Mouse (Mus musculus) CD4-positive, CD25-positive, alpha-beta regulatory T cell, adult 4 months (primary cell): Measurements from ENCODE around the gene Fam110a. TPM values are rescaled to one million over a fixed set of nuclear protein-coding genes. Genes with fewer than 3 reads are reported as not detected.
"Not testable (repeated sequence)": the region's sequence is repeated elsewhere in the genome, so short reads cannot be mapped to it uniquely, and the experiment has no call there.

Experiments
- ATAC-seq: one replicate; pipeline ENCODE4 v1.8.0; 2017
- polyA plus RNA-seq, 2 experiments: library from polyadenylated mRNA; unstranded; fragments of 100-300 nt; shearing (Covaris generic); gene quantifications; one replicate each; pipeline ENCODE4 v1.2.1; 2017

Fam110a gene
- polyA plus RNA-seq, 2 experiments from 2014 or later: 16.2 to 31.3 TPM

GRCm38 (mm10) chr2:151997190-151997575 lies 17.2 kb upstream of the Fam110a start:
- not testable (repeated sequence) for ATAC-seq

- peak; percentile 92 for ATAC-seq
Measured at GRCm38 (mm10) chr2:151996229-151997189, 16.5 kb upstream of the Fam110a start, which contains the start of gene Slc52a3. Slc52a3 (plus strand) TSS chr2:151996511.

- peak; percentile 73 for ATAC-seq
Measured at GRCm38 (mm10) chr2:151994350-151995122, 14.5 kb upstream of the Fam110a start.

GRCm38 (mm10) chr2:151991446-151991845 lies 11.4 kb upstream of the Fam110a start:
- ATAC-seq: no peak

GRCm38 (mm10) chr2:151990985-151991394 lies 11.0 kb upstream of the Fam110a start:
- no peak for ATAC-seq

GRCm38 (mm10) chr2:151988978-151989377 lies 9.0 kb upstream of the Fam110a start:
- no peak for ATAC-seq

- no peak for ATAC-seq
Measured at GRCm38 (mm10) chr2:151986958-151987357, 6.9 kb upstream of the Fam110a start.

GRCm38 (mm10) chr2:151985426-151986172 lies 5.6 kb upstream of the Fam110a start:
- ATAC-seq: no peak

GRCm38 (mm10) chr2:151984019-151984418 lies 4.0 kb upstream of the Fam110a start:
- no peak for ATAC-seq

- ATAC-seq: no peak
Measured at GRCm38 (mm10) chr2:151982476-151982875, 2.5 kb upstream of the Fam110a start.

GRCm38 (mm10) chr2:151981268-151981667 lies 1.2 kb upstream of the Fam110a start:
- no peak for ATAC-seq

- ATAC-seq: peak; percentile 33
Measured at GRCm38 (mm10) chr2:151980355-151980693, 305 bp upstream of the Fam110a start.

GRCm38 (mm10) chr2:151978494-151978893 lies 1.5 kb downstream of the Fam110a start:
- ATAC-seq: no peak

GRCm38 (mm10) chr2:151977689-151978440 lies 2.2 kb downstream of the Fam110a start:
- ATAC-seq: no peak

GRCm38 (mm10) chr2:151976067-151976466 lies 4.0 kb downstream of the Fam110a start:
- ATAC-seq: no peak

GRCm38 (mm10) chr2:151975295-151975694 lies 4.7 kb downstream of the Fam110a start:
- ATAC-seq: no peak

- ATAC-seq: peak; percentile 61
Measured at GRCm38 (mm10) chr2:151973595-151974562, 6.1 kb downstream of the Fam110a start.

- peak; percentile 53 for ATAC-seq
Measured at GRCm38 (mm10) chr2:151972880-151973594, 7.0 kb downstream of the Fam110a start.

GRCm38 (mm10) chr2:151971748-151972147 lies 8.3 kb downstream of the Fam110a start:
- ATAC-seq: no peak
